Mouse (Mus musculus) intestine, embryonic 16.5 days (tissue): Measurements from ENCODE around the gene Med29. TPM values are rescaled to one million over a fixed set of nuclear protein-coding genes. Genes with fewer than 3 reads are reported as not detected.

ENCODE experiments used
- ATAC-seq: fragments of 200-750 bp; cut with Nextera tagmentation; 2 replicates; pipeline ENCODE4 v1.8.0; 2017; ENCODE audit warnings: moderate TSS enrichment, moderate library complexity
- H3K27ac ChIP-seq: fragments of 300-500 bp; sonication (generic); 2 replicates; pipeline ENCODE4 v1.5.1; 2014; ENCODE audit warnings: mild to moderate bottlenecking, low read length
- H3K27me3 ChIP-seq: fragments of 300-500 bp; sonication (generic); replicated peaks from 2 replicates; pipeline ENCODE4 v1.6.1; 2014; ENCODE audit warnings: low read length, control low read depth, mixed read lengths; ENCODE audit not compliant: control insufficient read depth, insufficient read depth
- H3K36me3 ChIP-seq: fragments of 300-500 bp; sonication (generic); 2 replicates; pipeline ENCODE4 v1.6.1; 2014; ENCODE audit warnings: low read length, control low read depth; ENCODE audit not compliant: control insufficient read depth, insufficient read depth
- H3K4me1 ChIP-seq: fragments of 300-500 bp; sonication (generic); 2 replicates; pipeline ENCODE4 v1.6.1; 2014; ENCODE audit warnings: low read length, control low read depth, mixed read lengths; ENCODE audit not compliant: control insufficient read depth, insufficient read depth
- H3K4me2 ChIP-seq: fragments of 300-500 bp; sonication (generic); 2 replicates; pipeline ENCODE4 v1.6.1; 2014; ENCODE audit warnings: low read depth, low read length, control low read depth
- H3K4me3 ChIP-seq: fragments of 300-500 bp; sonication (generic); 2 replicates; pipeline ENCODE4 v1.5.1; 2014; ENCODE audit warnings: mild to moderate bottlenecking, low read length
- H3K9ac ChIP-seq: fragments of 300-500 bp; sonication (generic); 2 replicates; pipeline ENCODE4 v1.6.1; 2014; ENCODE audit warnings: low read depth, low read length
- H3K9me3 ChIP-seq: fragments of 300-500 bp; sonication (generic); 2 replicates; pipeline ENCODE4 v1.6.1; 2016; ENCODE audit warnings: low read length, control low read depth; ENCODE audit not compliant: control insufficient read depth
- WGBS: fragments of 180-500 bp; shearing (Covaris S2); extraction: QIAGEN DNeasy Blood & Tissue Kit; methylation state at CpG from one replicate; pipeline ENCODE4 v1.1.7; 2014; 5-methylcytosine and 5-hydroxymethylcytosine counted together
- polyA plus RNA-seq: library from polyadenylated mRNA; unstranded; fragments of >200 nt; fragmentation: Nextera tagmentation; extraction: Ambion mirVana; gene quantifications from 2 replicates; pipeline ENCODE4 v1.2.1, GENCODE M21; 2015

The Med29 gene
- polyA plus RNA-seq, 1 experiment from 2014 or later, result 53.9 TPM

- H3K4me3 ChIP-seq, result peak within 1 kb of the TSS; percentile 95
- H3K27ac ChIP-seq, result peak within 1 kb of the TSS; percentile 83
- peak; percentile 98 for ATAC-seq
- peaks cover 17% of the 10 kb centered on the region for H3K4me1 ChIP-seq
- H3K9ac ChIP-seq, result peak within 1 kb of the TSS; percentile 97
- no peaks in the 10 kb centered on the region for H3K27me3 ChIP-seq
- peak within 1 kb of the TSS; percentile 64 for H3K4me2 ChIP-seq
- no peaks in the 10 kb centered on the region for H3K9me3 ChIP-seq
- under 1% methylated on average over 76 of the region's 77 CpGs for WGBS
- H3K36me3 ChIP-seq, result no peaks in the 10 kb centered on the region
Observed at GRCm38 (mm10) chr7:28338108-28338998, 54.2 kb downstream of the Med29 start, which contains the start of gene Supt5. TSS of gene Supt5 (minus strand) at chr7:28338746.

Other genes starting within 250 kb of the Med29 start
- gene Fbl, start 223.0 kb downstream of the Med29 start, polyA plus RNA-seq, result 90.2 and 93.9 TPM in 2 replicates
- gene Dyrk1b, start 213.2 kb downstream of the Med29 start, polyA plus RNA-seq, result 5.0 and 6.1 TPM in 2 replicates
- gene Eid2, start 124.8 kb downstream of the Med29 start, polyA plus RNA-seq, result 0.77 and 0.98 TPM in 2 replicates
- 5.7 and 6.2 TPM in 2 replicates for gene Eid2b, start 115.0 kb downstream of the Med29 start, polyA plus RNA-seq
- 0.21 TPM in 1 of 2 replicates, not detected in the other for gene Selenov, start 101.5 kb downstream of the Med29 start, polyA plus RNA-seq
- gene Dll3, start 90.5 kb downstream of the Med29 start, polyA plus RNA-seq, result 2.3 and 3.3 TPM in 2 replicates
- 161 and 174 TPM in 2 replicates for gene Timm50, start 80.6 kb downstream of the Med29 start, polyA plus RNA-seq
- 77.1 and 79.2 TPM in 2 replicates for gene Supt5, start 54.0 kb downstream of the Med29 start, polyA plus RNA-seq
- gene Rps16, start 42.1 kb downstream of the Med29 start, polyA plus RNA-seq, result 977 and 1,010 TPM in 2 replicates
- 37.9 and 38.2 TPM in 2 replicates for gene Plekhg2, start 20.1 kb downstream of the Med29 start, polyA plus RNA-seq
- 37.3 and 43.6 TPM in 2 replicates for gene Zfp36, start 12.5 kb downstream of the Med29 start, polyA plus RNA-seq
- 69.2 and 78.7 TPM in 2 replicates for gene Paf1, start 243 bp upstream of the Med29 start, polyA plus RNA-seq
- gene Gmfg, start 44.7 kb upstream of the Med29 start, polyA plus RNA-seq, result 17.8 and 19.4 TPM in 2 replicates
- gene Lrfn1, start 59.3 kb upstream of the Med29 start, polyA plus RNA-seq, result 1.1 and 1.3 TPM in 2 replicates
- not detected in 2 replicates for gene Ifnl2, start 117.7 kb upstream of the Med29 start, polyA plus RNA-seq
- gene Ifnl3, start 130.1 kb upstream of the Med29 start, polyA plus RNA-seq, result not detected in 2 replicates
- 94.3 and 150 TPM in 2 replicates for gene Sycn, start 148.2 kb upstream of the Med29 start, polyA plus RNA-seq
- 0.09 and 0.20 TPM in 2 replicates for gene Nccrp1, start 154.5 kb upstream of the Med29 start, polyA plus RNA-seq
- 7.8 and 9.7 TPM in 2 replicates for gene Samd4b, start 205.4 kb upstream of the Med29 start, polyA plus RNA-seq
- gene Pak4, start 205.5 kb upstream of the Med29 start, polyA plus RNA-seq, result 51.2 and 55.4 TPM in 2 replicates
- not detected in 2 replicates for gene Acp7, start 238.6 kb upstream of the Med29 start, polyA plus RNA-seq